Mouse (Mus musculus): ENCODE measurements around the gene Pomt1. TPM values are rescaled to one million over a fixed set of nuclear protein-coding genes. Genes with fewer than 3 reads are reported as not detected.
A peak's percentile ranks its signal among the peaks of the same experiment; 100 is the strongest.

Gene Pomt1
- 10 to 100 TPM; 33.1 to 46.2 (median 38.4) TPM for total RNA-seq (2022)

GRCm38 (mm10) chr2:32235886-32236759, at the start of gene Pomt1:
TSS of gene Pomt1 (plus strand) at chr2:32236590.
- DNase-seq: peak; percentile 89

- DNase-seq: no peak
These were observed 49.3 kb upstream of the Pomt1 start for GRCm38 (mm10) chr2:32187019-32187551.

- no peak for DNase-seq
These were observed 48.7 kb upstream of the Pomt1 start for GRCm38 (mm10) chr2:32187649-32188048.

DNA sequence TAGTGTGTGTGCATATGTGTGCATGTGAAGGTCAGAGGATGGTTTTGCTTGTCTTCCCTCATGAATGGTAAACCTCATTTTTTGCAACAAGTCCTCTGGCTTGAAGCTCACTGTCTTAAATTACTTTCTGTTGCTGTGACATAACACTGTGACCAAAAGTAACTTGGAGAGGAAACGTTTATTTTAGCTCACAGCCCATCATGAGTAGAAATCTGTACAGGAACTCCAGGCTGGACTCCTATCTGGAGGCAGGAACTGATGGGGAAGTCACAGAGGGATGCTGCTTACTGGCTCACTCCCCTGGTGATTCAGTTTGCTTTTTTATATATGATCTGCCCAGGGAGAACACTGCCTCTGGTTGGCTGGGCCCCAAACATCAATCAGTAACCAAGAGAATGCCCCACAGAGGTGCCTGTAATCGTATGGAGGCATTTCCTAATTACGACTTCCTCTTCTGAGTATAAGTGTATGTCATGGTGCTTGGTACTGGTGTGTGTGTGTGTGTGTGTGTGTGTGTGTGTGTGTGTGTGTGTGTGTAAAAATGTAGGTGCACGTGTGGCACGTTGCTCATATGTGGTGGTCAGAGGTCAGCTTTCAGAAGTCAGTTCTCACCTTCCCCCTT, 47.2 kb upstream of the Pomt1 start:
- no peak for DNase-seq

- DNase-seq: no peak
These were observed 45.8 kb upstream of the Pomt1 start for GRCm38 (mm10) chr2:32190620-32191019.

- no peak for DNase-seq
These were observed 44.4 kb upstream of the Pomt1 start for GRCm38 (mm10) chr2:32191872-32192507.

- no peak for DNase-seq
These were observed 37.4 kb upstream of the Pomt1 start for GRCm38 (mm10) chr2:32198977-32199376.

GRCm38 (mm10) chr2:32200033-32200432, 36.4 kb upstream of the Pomt1 start:
- no peak for DNase-seq

DNA sequence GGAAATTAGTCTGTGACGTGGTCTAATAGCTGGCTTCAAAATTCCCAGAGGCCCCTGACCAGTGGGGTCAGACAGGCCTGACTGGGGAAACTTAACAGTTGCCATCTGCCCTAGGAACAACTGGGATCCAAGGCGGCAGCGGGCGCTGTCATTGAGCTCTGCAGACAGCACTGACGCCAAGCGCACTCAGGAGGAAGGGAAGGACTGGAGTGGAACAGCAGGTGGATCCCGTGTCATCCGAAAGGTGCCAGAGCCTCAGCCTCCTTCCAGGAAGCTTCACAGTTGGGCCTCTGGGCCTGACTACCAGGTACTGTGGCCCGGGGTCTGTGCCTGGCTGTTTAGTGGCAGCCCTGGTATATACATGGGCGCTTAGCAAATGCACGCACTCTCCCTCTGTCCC, 35.7 kb upstream of the Pomt1 start:
- DNase-seq: no peak

DNA sequence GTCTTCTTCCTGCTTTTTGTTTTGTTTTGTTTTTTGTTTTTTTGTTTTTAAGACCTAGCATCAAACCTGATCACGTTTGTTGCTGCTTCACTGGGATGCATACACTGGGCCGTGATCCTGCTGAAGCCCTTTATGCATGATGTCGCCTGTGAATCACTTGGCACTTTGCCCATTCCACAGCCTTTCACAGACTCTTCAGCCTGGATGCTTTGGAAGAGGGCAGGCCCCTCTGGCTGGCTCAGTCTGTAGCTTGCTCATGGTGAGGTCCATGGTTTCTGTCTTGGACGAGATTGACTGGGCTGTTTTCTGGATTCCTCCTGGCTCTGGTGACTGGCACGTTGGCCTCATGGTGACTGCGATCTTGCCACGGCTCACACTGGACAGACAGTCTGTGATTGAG, 34.9 kb upstream of the Pomt1 start:
- peak; percentile 26 for DNase-seq

- DNase-seq: no peak
These were observed 32.5 kb upstream of the Pomt1 start for GRCm38 (mm10) chr2:32203853-32204252.

GRCm38 (mm10) chr2:32207682-32208081, 28.7 kb upstream of the Pomt1 start:
- DNase-seq: no peak

GRCm38 (mm10) chr2:32211689-32212088, 24.7 kb upstream of the Pomt1 start:
- DNase-seq: no peak

GRCm38 (mm10) chr2:32213000-32213399, 23.4 kb upstream of the Pomt1 start:
- no peak for DNase-seq

GRCm38 (mm10) chr2:32215576-32215975, 20.8 kb upstream of the Pomt1 start:
- DNase-seq: no peak

GRCm38 (mm10) chr2:32216506-32216905, 19.9 kb upstream of the Pomt1 start:
- DNase-seq: no peak

DNA sequence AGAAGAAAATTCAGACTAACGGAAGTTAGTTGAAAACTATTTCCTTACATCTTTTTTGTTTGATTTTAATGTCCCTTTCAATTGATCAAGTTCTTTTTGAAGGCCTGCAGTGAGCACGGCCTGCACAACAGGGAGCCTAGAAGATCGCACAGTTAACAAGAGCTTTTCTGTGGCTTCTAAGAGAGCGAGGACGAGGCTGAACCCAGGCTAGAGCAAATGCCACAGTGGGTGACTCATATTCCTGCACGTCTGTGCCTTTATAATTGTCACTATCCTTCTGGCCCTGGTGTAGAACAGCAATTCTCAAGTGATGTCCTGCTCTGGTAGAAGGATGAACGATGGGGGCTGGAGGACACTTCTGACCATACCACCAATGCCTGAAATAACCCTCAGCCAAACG, 18.7 kb upstream of the Pomt1 start:
- no peak for DNase-seq

DNA sequence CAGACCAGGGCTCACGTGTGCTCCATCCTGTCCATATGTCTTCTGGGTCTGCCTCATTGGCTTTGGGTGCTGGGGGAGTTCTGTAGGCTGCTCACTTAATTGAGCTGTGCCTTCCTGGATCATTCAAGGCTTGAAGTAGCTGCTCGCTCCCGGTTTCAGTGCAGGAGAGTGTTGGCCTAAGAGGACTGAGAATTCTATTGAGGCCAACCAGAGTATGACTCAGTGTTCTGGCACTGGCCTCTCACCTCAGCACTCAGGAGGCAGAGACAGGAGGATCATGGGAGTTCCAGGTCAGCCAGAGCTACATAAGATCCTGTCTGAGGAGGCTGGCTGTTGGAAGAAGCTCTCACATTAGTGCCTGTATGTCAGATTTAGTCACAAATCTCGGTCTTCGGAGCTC, 18.3 kb upstream of the Pomt1 start:
- no peak for DNase-seq

DNA sequence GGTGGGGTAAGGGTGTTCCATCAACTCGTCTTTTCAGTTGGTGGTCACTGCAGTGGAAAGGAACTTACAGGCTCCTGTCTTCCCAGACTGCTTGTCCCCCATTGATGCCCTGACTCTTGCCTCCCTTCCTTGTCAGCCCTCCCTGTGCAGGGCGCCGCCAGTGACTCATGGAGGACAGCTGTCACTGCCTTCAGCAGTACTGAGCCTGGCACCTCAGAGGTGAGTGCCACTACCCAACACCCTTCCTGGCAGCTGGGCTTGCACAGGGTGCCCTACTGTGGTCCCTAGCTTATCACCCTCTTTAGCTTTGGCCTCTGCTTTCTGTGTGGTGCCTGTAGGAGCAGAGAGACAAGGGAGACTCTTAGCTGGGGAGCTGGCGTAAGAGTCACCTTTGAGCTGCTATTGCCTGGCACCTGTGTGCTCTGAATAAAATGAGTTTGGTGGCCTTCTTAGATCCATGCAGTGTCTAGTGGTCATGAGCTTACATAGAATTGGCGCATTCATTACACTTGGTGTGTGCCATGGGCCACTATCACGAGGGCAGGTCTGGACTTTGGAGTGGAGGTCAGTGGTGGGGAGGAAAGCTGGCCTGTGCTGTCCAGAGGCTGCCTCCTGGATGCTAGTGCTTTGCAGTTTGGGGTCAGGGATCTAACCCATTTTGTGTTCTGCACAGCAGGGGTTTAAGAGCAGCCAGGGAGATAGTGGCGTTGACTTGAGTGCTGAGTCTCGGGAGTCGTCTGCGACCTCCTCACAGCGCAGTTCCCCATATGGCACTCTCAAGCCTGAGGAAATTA, 17.7 kb upstream of the Pomt1 start:
- no peak for DNase-seq

GRCm38 (mm10) chr2:32219501-32219900, 16.9 kb upstream of the Pomt1 start:
- DNase-seq: no peak

DNA sequence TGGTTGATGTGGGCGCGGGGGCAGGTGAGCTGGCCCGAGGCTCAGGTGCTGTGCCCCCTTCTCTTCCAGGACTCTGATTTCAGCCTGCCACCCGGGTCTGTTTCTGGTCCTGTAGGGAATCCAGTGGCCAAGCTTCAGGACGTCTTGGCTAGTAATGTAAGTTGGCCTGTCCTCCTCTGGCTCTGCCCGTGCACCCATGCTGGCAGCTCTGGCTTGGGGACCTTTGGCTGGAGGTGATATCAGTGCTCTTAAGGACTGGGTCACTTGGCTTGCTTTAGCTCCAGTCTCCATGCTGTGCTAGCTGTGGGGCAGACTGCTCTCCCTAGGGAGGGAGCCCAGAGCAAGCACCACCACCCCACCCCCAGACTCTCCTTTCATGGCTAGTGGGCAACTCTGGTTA, 16.4 kb upstream of the Pomt1 start:
- no peak for DNase-seq

DNA sequence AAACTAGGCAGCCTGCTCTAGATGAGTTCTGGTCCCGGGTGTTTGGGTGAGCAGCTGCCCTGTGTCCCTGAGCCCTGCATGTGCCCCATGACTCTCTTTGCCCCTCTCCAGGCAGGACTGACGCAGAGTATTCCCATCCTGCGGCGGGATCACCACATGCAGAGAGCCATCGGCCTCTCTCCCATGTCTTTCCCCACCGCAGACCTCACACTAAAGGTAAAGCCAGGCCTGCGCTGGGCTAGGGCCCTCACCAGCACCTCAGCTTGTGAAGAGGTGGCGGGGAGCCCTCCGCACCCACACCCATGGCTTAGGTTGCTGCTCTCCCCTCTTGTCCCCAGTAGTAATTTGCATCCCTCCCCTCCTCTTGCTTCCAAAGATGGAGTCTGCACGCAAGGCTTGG, 15.4 kb upstream of the Pomt1 start:
- DNase-seq: no peak

All from adrenal gland, adult 8-10 months (tissue).